20 mouse cellular contexts compared by ENCODE assay signal in the genomic region with DNA sequence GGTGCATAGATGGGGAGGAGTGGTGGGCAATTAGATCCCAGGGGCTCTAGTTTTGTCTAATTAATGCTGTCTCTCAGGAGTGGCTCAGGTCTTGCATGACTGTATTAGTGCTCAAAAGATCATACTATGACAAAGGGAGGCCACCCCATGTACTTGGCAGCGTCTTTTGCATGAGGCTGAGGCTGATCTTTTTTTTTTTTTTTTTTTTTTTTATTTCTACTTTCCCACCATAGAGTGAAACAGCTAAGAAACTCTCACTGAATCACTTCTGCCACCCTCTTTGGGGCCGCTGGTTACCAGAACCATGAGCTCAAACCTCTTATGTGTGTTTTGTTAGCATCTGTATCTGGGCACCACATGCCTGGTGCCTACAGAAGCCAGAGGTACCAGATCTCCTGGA. TPM values are rescaled to one million over a fixed set of nuclear protein-coding genes. Genes with fewer than 3 reads are reported as not detected.
DNase-seq lines count a peak whose midpoint lies in the region; TF ChIP-seq lines count a peak whose summit lies in the region.
"Had no signal": no experiment of that assay in that cellular context is flagged by ENCODE, and none has a peak within 500 bp of the region (broad histone marks: within the 10 kb centered on the region; RNA-seq: fewer than 3 reads in every experiment).

No protein-coding gene starts in this region.

- H3K27ac ChIP-seq in CH12.LX (ENCODE audit: insufficient read depth, low read depth): no peak overlapping the region
- H3K27ac ChIP-seq: embryonic facial prominence, embryonic 13.5 days; embryonic facial prominence, embryonic 15.5 days; forebrain, embryonic 10.5 days; forebrain, embryonic 12.5 days had no signal

- peaks cover 11 to 31% of the 10 kb centered on the region in 2 experiments for H3K4me1 ChIP-seq in CH12.LX (ENCODE audit: control insufficient read depth in 1 of 2, insufficient read depth in 2 of 2)
- H3K4me1 ChIP-seq: embryonic facial prominence, embryonic 15.5 days; forebrain, embryonic 10.5 days; forebrain, embryonic 12.5 days had no signal

- in situ Hi-C loops in CH12.LX (cut with MboI; ENCODE audit: low pct_ligation_motif_present, low pct_unique_long_range_greater_than_20kb, low sequenced_read_pairs): no loop called here

- TF ChIP-seq POLR2A in CH12.LX (IDR thresholded peaks at IDR 0.05; ENCODE audit: low read depth, low read length): no peak
- no peak for TF ChIP-seq POLR2A in brain, embryonic 14.5 days (IDR thresholded peaks at IDR 0.05; ENCODE audit: borderline replicate concordance, extremely low read depth, insufficient read depth, insufficient read length, poor library complexity, severe bottlenecking)

- no peaks in the 10 kb centered on the region for H3K36me3 ChIP-seq in CH12.LX (replicated peaks in 1 of 2; ENCODE audit: control insufficient read depth in 1 of 2, insufficient read depth in 1 of 2, low read length in 1 of 2)
- H3K36me3 ChIP-seq: embryonic facial prominence, embryonic 15.5 days; forebrain, embryonic 10.5 days; forebrain, embryonic 12.5 days; G1E had no signal

- no peaks in the 10 kb centered on the region for H3K27me3 ChIP-seq in CH12.LX (replicated peaks)
- H3K27me3 ChIP-seq: embryonic facial prominence, embryonic 13.5 days; embryonic facial prominence, embryonic 15.5 days; forebrain, embryonic 12.5 days had no signal

- TF ChIP-seq CTCF in CH12.LX (conservative IDR thresholded peaks at IDR 0.05 in 1 of 2, IDR thresholded peaks at IDR 0.05 in 1 of 2; ENCODE audit: low read depth in 2 of 2, low read length in 2 of 2): no peak
- no peak for TF ChIP-seq CTCF in brain, embryonic 14.5 days (IDR thresholded peaks at IDR 0.05; ENCODE audit: borderline replicate concordance, extremely low read depth, insufficient read depth, insufficient read length)

- DNase-seq in heart, adult 11 months: peak; percentile 63
- DNase-seq in heart, postnatal 36 days: no peak
- DNase-seq in CH12.LX (ENCODE audit: extremely low read depth): peak; percentile 24
- peak; percentile 2 for DNase-seq in brain, embryonic 14.5 days (ENCODE audit: low read depth)
- DNase-seq in B cell, adult 2 months: no peak
- DNase-seq: adrenal gland, adult 8-10 months; adrenal gland, postnatal 14 days; adrenal gland, postnatal 36 days; cerebellum, adult 11-12 months; cerebellum, adult 2 months; cerebellum, adult 9-10 months; cerebellum, postnatal 14 days; cerebellum, postnatal 36 days; embryo, embryonic 11 days had no signal

- dilution Hi-C loops in CH12.LX (cut with MboI; ENCODE audit: extremely low pct_ligation_motif_present, extremely low pct_unique_long_range_greater_than_20kb, low sequenced_read_pairs): no loop called here

- no peaks in the 10 kb centered on the region for H3K79me2 ChIP-seq in CH12.LX (replicated peaks; ENCODE audit: control insufficient read depth, extremely low read depth, insufficient read depth, poor library complexity, severe bottlenecking)

- H3K4me2 ChIP-seq in CH12.LX (ENCODE audit: insufficient read depth, low read depth, poor library complexity, severe bottlenecking): peak overlapping the region; percentile 51
- H3K4me2 ChIP-seq: embryonic facial prominence, embryonic 13.5 days; embryonic facial prominence, embryonic 15.5 days; forebrain, embryonic 12.5 days had no signal

- no peak overlapping the region for H3K4me3 ChIP-seq in CH12.LX (replicated peaks in 1 of 3; ENCODE audit: low read depth in 2 of 3, low read length in 2 of 3, poor library complexity in 1 of 3)
- H3K4me3 ChIP-seq: embryonic facial prominence, embryonic 13.5 days; embryonic facial prominence, embryonic 15.5 days; erythroblast, embryonic 14.5 days; forebrain, embryonic 10.5 days; forebrain, embryonic 12.5 days had no signal

- H3K9ac ChIP-seq in CH12.LX (ENCODE audit: insufficient read depth, low read depth): no peak overlapping the region
- H3K9ac ChIP-seq: embryonic facial prominence, embryonic 13.5 days; embryonic facial prominence, embryonic 15.5 days; forebrain, embryonic 12.5 days had no signal

- no peak for TF ChIP-seq EP300 in CH12.LX (IDR thresholded peaks at IDR 0.05; ENCODE audit: low read length)

- no peak for TF ChIP-seq RAD21 in CH12.LX (IDR thresholded peaks at IDR 0.05; ENCODE audit: low read depth, low read length)

- no peaks in the 10 kb centered on the region for H3K9me3 ChIP-seq in CH12.LX (replicated peaks; ENCODE audit: low read length)
- H3K9me3 ChIP-seq: embryonic facial prominence, embryonic 13.5 days; embryonic facial prominence, embryonic 15.5 days; forebrain, embryonic 10.5 days; forebrain, embryonic 12.5 days; G1E had no signal

- intact Hi-C loops in heart, postnatal 36 days (cut with DNase I): no loop called here

TF ChIP-seq in CH12.LX, 34 proteins besides CTCF, POLR2A, EP300 and RAD21:
- TF ChIP-seq ZC3H11A (IDR thresholded peaks at IDR 0.05; ENCODE audit: low read depth, low read length): no peak
- peak; percentile 91 for TF ChIP-seq ZNF384 (IDR thresholded peaks at IDR 0.05; ENCODE audit: low read depth, low read length)
- no peak for TF ChIP-seq GABPA (IDR thresholded peaks at IDR 0.05; ENCODE audit: insufficient replicate concordance, low read depth, low read length)
- TF ChIP-seq NRF1 (IDR thresholded peaks at IDR 0.05; ENCODE audit: low read depth, low read length): no peak

RNA-seq across cellular contexts. Expression of a gene that starts 59.3 kb away (rescaled TPM):
- total RNA-seq in heart, postnatal 36 days (2021): 1 to 10 TPM; 1.0 to 1.8 TPM
- 21.8 and 29.7 TPM in 2 replicates for total RNA-seq in CH12.LX (2012; rRNA removed)
- total RNA-seq in CH12.LX (2014; rRNA removed): 16.0 and 17.7 TPM in 2 replicates
- 21.4 and 22.6 TPM in 2 replicates for polyA plus RNA-seq in CH12.LX (2012; ENCODE audit: insufficient read length, low read depth)
- polyA plus RNA-seq in brain, embryonic 14.5 days (2012; rRNA removed): 31.1 and 43.0 TPM in 2 replicates

Comparison
In these comparisons a context has a peak if more than half of its experiments do, and no peak if none do; other contexts are left out.
1. DNase-seq: peak in heart, adult 11 months (single experiment), CH12.LX (single experiment) and brain, embryonic 14.5 days (single experiment); none in heart, postnatal 36 days (0 of 2) and B cell, adult 2 months (0 of 2).
2. RNA of a gene that starts 59.3 kb away (total RNA-seq): 16.0 to 29.7 TPM in CH12.LX; 1.0 to 1.8 TPM in heart, postnatal 36 days; every median in the first group is over 4 times any median in the second.